Mouse (Mus musculus) lung, adult 18-20 months (tissue): ENCODE data around the gene Gc.

Experiments
- DNase-seq, 2 experiments: peaks; one replicate each; pipeline ENCODE4 v3.0.0; 2022; ENCODE audit warnings: mixed read lengths in 2 of 2

The Gc gene

DNA sequence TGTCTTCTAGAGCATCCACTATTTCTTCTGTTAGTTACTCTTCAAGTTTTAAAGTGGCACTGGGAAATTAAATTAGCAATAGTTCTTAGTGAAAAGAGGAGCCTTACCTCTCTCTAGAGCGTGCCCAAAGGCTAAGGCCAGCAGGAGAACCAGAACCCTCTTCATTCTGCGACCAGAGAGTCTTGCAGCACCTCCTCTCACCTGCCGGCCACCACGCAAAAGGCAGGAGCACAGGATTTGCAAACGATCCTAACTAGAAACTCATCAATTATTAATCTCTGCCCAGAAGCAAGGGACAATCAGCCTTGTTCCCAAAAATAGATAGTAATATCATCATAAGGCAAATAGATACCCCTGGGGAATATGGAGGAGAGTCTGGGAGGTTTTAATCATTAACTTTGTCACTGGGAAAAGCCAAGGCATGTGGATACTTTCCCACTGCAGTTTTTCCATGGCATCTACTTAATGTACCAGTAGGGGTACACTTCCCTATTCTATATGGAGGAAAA, at the start of gene Gc:
Gc (minus strand) TSS at position 345 of the 509 bp plus-strand sequence.
- DNase-seq, result no peak

DNA sequence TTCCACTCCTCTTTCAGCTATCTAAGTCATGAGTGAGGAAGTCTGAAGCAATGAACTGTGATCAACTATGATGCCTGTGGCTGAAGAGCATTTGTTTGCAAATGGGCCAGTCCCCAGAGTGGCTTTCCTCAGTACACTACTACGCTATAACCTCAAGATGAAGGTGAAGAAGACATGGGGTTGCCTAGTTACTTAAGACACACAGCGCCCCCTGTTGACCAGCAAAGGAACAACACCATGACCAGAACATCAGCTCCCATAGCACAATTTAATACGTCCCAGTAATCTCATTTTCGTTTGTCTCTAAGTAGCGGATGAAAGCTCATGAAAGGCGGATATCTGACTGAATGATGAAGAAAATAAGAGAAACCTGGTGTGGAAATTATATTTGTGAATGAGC, 42.5 kb upstream of the Gc start:
- peak; percentile 50 to 51 for DNase-seq

DNA sequence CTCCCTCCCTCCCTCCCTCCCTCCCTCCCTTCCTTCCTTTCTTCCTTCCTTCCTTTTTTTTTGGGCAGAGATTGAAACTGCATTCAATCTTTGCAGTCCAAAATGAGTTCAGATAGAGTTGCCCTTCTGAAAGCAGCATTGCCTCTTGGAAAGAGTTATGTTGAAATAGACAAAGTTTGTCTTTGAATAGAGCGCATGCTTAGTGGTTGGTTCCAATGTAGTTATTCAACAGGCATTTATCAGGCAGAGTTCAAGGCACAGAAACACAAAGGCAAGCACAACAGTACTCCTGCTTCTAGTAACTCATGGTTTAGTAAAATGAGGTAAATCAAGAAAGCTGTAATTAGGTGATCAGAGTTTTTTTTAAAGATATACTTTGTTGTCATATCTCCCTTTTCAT, 34.9 kb upstream of the Gc start:
- no peak for DNase-seq

DNA sequence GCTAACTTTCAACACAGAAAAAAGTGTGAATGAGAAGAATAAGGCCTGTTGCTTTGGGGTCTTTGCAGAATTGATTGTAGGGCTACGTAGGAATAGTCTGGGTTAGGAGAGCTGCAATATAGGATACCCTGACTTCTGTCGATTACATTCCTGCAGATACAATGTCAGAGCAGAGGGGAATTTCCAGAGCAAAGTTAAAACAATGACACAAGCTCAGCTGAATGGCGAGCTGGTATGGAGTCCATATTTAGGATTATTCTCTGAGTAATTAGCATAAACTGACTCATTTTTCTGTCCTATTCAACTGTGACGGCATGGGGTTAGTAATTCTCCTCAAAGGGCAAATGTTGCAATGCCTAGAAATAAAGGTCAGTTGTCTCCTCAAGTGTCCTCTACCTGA, 12.8 kb upstream of the Gc start:
- no peak for DNase-seq

DNA sequence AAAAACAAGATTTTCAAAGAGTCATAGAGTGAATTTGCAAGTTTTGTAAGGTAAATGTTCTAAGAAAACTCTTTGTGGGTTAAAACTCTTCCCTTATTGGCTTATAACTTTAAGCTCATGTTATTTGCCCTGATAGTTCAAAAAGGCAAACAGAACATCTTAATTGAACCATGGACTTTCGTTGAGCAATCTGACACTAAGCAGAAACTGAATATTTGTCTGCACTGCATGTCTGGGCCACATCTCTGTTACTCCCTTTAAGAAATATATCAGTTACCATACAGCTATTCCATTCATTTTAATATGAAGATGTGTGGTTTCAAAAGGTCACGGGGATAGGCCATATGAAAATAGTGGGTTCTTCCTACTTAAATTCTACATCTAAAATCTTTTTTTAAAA, 10.2 kb upstream of the Gc start:
- DNase-seq, result no peak

DNA sequence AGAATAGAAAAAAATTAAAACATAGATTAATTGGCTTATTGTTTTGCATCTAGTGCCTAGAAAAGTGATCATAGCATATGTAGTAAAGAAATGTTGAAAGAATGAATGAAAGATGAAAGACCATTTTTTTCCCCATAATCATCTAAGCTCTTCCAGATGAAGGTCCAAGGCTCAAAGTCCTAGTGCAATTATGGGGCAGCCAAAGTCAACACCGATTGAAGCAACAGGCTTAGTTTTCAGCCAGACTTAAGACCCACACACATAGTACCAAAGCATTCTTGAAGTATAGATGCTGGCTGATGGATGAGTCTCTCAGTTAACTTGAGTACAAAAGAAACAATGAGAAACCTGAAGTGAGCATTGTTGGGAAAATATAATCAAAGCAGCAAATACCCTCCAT, 9.3 kb upstream of the Gc start:
- DNase-seq, result no peak

DNA sequence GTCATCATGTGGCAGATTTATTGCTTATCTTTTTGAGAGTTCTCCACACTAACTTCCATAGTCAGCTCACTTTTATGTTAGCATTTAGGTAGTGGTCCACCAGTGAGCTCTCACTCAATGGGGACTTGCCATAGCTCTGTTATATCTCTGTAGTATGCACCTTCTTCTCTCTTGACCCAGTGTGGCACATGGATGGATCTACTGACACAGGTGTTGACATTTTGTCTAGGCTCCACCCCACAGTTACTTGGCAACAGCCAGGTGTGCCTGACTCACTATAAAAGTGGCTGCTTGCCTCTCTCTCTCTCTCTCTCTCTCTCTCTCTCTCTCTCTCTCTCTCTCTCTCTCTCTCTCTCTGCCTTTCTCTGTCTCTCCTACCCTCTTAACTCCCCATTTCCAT, 8.6 kb upstream of the Gc start:
- no peak for DNase-seq

DNA sequence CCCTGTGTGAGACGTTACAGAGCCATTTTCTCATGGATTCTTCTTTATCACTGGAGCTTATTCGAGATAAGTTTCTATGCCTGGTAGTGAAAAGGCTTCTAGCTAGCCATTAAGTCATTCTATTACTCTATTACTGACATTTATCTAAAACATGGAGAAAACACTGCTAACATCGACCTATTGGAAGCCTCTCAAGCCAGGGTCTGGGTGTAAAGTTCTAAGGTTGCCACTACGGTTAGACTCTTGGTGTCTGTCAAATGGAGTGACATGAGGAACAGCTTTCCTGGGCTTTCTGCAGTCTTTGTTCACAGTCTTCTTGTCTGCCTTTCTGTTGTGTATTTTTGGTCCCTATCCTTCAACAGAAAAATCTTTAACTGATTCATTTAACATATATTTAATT, 4.1 kb upstream of the Gc start:
- no peak for DNase-seq

DNA sequence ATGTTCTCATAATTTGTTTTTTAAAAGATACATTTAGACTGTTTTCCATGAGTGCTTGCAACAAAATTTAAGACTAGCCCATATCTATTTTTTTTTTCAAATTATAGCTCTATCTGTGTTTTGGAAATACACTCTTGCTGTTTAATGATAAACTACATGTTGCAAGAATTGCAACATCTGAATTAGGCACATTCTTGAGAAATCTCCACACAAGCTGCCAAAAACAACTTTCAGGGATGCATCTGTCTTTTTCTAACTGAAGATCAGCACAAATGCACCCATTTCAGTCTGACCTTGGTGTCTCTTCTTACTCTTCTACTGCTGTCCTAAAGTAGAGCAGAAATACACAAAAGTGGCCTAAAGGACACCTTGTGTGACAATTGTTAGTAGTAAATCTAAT, 1.9 kb upstream of the Gc start:
- DNase-seq, result peak in 1 of 2 experiments; percentile 28

DNA sequence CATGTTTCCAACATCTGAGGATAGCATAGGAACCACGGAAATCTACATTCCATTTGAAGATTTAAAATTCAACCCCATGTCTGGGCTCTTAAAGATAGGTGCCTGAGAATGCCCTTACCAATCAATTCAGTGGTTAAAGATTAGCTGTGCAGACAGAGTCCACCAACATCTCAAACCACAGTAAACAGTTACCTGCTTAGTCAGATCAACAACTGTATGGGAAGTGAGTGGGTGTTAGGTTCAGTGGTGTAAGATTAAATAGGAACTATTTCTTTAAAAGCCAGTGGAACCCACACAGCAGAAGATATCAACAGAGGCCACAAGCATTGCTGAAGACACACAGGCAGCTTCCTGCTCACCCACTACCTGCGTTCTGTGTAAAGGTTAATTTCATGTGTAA, 1.3 kb upstream of the Gc start:
- no peak for DNase-seq

DNA sequence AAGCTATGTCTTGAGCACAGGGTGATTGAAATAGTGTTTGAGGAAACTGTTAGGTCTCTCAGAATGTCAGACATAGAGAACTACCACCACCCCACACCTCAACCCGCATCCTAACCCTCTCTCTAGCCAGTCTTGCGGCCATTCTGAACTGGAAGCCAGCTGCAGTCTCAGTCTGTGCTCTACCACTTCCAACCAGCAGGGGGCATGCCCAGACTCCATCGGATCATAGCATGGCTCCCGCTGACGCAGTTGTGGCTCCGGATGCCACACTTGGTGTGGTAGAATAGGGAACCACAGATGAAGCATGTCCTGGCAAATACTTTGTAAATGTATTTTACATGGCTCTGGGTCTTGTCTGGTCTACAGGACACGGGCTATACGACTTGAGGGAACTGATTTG, 2.2 kb downstream of the Gc start:
- DNase-seq, result peak; percentile 23 to 34

DNA sequence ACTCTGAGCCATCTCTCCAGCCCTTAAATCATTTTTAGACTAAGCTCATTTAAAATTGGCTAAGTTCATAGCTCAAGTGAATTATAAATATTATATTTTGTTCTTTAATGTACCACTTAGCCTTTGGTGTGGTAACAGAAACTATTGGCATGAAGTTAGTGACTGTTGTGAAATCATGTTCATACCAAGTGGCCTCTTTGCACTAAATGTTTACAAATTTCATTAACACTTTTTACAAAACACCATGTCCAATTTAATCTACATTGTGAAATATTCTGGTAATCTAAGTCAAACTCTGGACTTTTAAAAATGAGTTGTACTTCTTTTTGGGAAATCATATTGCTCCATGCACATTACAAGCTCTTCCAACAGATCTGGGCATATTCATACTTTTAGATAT, 6.9 kb downstream of the Gc start:
- DNase-seq, result peak in 1 of 2 experiments; percentile 16

DNA sequence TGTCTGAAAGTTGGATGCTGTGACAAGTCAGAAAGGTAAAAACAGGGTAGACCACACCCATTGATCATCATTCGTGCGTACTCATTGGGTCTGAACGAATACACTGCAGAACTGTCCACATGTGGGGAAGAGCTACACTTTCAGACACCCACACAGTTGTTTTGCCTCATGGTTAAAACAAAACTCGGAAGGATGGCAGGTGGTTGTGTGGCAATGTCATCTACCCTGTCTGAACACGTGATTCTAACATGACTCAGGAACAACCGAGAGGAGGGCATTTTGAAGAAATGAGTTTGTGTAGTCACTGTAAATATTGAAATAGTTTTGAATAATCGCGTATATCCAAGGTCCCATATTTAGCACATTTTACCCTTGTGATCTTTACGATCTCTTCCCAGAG, 8.4 kb downstream of the Gc start:
- DNase-seq, result no peak

DNA sequence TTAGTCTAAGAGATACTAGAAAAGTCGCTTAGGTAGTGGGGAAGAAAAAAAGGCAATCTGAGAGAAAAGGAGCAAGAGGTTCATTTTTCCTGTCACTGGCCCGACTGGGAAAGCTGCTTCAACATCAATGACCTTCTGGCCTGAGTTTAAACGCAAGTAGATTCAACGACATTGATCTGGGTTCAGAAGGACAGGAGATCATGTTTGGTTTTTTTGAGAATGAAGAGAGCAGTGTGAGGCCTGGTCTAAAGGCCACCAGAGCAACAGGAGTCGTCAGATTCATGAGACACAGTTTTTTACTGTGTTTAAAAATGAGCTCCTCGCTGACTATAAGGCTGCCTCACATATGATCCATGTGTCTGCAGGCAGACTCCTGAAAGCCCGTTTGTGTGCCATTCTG, 9.7 kb downstream of the Gc start:
- no peak for DNase-seq

DNA sequence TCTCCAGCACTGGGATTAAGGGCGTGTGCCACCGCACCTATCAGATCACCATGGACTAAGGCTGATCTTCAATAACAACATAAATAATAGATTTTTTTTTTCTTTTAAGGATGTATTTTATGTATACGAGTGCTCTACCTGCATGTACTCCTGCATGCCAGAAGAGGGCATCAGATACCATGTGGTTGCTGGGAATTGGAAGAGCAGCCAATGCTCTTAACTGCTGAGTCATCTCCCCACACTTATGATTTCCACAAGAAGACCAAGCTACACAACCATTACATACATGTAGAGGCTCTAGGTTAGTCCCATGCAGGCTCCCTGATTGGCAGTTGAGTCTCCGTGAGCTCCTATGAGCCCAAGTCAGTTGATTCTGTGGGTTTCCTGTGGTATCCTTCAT, 13.3 kb downstream of the Gc start:
- peak; percentile 17 to 33 for DNase-seq

DNA sequence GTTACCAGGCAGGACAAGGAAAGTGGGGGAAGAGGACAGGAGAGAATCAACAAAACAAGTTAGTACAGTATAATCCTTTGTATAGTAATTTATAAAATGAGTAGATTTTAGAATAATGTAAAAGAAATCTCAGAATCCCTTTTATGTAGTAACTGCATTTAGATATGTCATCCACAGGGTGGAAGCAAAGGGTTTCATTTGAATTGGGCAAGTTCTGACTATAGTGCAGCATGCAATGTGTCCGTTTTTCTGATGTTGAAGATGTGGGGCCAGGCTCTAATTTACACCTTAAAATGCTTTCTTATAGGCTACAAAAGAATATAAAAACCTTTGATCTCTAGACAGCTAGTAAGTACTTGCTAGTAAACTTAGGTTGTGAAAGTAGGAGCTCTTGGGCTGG, 46.2 kb downstream of the Gc start:
- DNase-seq, result no peak

DNA sequence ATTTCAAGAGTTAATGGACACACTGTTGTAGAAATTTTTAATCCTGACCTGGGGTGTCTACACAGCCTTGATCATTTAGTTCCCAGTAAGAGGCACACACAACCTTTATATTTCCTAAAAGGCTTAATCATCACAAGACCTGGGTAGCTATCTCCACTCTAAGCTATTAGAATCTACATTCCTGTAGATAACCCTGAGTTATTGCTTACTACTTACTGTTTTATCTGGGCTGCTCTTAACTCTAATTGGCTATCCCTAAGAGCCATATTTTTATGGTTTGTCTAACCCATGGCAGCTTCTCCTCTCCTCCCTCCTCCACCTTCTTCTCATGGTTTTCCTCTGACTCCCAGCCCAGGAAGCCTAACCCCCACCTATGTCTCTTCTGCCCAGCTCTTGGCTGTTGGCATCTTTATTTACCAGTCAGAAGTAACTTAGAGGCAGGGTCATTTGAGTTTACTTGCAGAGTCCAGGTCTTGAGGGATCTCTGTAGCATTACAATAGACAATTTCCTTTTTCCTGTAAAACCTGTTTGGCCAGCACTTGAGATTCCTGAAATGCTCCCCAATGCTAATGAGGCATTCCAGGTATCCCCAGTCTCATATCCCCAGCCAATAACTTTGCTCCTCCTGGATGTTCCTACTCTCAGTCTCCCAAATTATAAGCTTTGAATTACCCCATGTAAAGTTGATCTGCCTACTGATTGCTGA, 50.2 kb downstream of the Gc start:
- DNase-seq, result peak in 1 of 2 experiments; percentile 64

DNA sequence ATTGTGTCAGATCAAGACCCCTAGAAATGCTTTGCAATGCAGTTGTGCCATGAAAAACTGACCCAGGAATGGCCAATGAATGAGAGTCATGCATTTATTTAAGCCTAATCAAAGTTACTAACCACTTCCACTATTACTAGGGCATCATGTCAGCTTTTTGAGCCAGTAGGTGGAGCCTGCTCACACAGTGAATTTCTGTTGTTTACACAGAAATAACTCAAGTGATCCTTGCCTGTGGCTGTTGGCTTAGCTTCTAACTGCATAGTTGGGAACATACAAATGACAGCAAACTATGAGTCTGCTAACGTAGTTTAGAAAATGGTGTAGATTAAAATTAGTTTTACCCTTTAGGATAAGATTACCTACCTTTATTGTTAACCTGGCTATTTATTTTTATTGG, 52.6 kb downstream of the Gc start:
- DNase-seq, result peak; percentile 18 to 36

DNA sequence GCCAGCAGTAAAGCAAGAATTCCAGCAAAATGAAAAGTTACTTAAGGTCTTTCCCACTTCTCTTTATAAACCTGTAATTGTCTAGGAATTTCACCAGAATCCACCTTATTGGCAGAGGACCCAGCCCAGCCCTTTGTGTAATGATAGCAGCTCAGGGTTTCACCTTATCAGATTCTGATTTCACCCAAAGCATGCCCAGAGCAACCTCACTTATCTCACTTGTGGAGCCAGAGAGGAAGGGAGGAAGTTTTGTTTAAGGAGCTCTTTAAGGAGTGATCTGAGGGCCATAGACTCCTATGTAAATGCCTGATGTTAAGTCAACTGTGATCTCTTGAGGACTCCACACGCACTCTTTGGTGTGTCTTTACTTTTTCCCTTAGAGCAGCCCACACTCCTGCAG, 67.3 kb downstream of the Gc start:
- no peak for DNase-seq

DNA sequence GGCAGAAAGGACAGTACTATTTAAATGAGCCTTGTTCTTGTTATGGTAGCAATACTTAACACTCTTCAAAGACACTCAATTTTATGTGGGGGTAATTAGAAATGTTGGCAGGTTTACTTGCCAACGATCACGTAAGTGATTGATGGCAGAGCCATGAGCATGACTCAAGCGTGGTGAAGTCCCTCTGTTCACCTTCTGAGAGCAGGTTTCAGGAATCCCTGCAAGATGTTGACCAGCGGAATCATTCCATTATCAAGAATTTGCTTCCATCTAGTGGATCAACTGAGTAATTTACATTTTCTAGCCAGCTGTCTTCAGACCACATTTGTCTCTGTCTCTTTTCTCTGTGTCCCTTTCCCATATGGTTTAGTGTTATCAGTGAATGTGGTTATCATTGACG, 73.5 kb downstream of the Gc start:
- DNase-seq, result peak in 1 of 2 experiments; percentile 18

DNA sequence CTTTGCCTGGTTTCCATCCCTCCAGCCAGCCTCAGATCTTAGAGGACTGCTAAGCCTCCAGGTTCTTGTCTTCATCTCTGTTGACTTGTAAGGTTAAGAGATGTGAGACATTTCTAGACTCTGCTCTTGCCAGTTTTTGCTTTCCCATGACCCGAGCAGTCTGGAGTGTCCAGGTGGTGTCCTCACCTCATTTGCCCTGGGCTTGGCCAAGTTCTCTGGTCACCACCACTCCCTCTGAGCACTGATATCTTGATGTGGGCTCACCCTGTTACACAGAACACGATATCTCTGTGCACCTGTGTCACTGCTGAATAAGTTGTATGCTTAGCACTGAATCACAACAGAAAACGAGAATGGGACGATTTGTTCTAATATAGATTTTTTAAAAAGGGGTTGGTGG, 76.4 kb downstream of the Gc start:
- peak; percentile 20 to 36 for DNase-seq

DNA sequence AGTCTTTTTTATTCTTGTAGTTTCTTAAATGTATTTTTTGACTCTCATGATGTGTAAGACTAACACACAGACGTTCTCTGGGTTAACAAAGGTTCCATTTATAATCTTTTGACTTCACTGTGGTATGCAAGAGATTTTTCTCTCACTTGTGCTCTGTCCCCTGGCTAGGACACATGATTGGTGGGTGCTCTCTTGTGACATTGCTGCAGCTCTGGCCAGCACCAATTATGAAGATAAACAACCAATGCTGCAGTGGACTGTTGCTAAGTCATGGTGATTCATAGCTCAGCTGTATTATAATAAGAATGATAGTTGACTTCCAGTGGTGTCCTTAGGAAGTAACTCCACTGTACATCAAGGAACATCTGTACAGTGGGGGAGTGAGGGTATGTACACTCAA, 87.6 kb downstream of the Gc start:
- DNase-seq, result no peak

DNA sequence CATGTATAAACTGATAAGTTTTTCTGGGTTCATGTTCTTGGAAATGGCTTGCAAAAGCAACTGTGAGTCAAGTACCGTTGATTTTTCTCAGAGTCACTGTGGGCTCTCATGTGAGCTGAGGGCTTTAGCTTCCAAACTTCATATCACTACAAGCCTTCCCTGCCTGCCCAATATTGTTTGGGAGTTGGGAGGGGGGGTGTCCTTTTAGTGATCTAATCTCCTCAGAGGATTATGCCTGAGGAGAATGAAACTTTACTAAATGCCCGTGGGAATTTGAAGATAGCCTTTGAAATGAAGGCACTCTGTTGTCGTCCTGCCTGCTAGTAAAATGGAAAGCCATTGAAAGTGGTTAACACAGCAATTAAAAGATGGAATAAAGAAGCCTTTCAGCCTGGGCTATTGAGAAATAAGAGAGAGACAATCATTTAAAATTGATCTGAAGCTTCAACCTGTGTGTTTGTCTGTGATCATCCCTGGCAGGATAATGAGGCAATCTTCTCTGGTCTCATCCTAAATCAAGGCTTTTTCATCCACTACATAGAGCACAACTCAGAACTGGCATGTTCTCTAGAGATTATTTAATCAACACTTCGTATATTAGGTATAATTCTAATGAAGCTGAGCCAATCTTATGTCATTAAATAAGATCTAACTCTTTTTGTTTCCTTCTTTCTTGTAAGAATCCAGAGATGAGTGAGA, 89.5 kb downstream of the Gc start:
- no peak for DNase-seq
